In the genomic region with DNA sequence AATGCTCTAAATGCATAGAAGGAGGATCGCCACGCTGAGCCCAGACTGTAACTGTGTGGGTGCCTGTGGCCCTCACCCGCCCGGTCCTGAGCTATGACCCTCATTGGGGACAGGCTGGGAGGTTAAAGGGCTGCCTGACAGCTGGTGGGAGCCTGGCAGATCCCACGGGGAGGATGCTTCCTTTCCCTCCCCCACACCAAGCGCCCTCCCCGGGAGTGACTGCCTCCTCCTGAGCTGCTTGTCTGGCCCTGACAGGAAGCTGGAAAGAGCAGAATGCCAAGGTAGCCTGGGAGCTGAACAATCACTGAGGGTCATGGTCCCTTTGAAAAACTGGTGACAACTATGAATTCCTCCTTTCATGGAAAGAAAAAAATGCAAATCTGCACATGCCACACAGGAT, we compare ENCODE assay signal across 18 mouse cellular contexts. TPM values are rescaled to one million over a fixed set of nuclear protein-coding genes. Genes with fewer than 3 reads are reported as not detected.
DNase-seq lines count a peak whose midpoint lies in the region; ATAC-seq lines count a peak whose summit lies in the region.
"Had no signal": no experiment of that assay in that cellular context is flagged by ENCODE, and none has a peak within 500 bp of the region (broad histone marks: within the 10 kb centered on the region; RNA-seq: fewer than 3 reads in every experiment).

No protein-coding gene starts in this region.

- no peaks in the 10 kb centered on the region for H3K9me3 ChIP-seq in hindbrain, embryonic 16.5 days (ENCODE audit: control insufficient read depth, low read length)
- no peaks in the 10 kb centered on the region for H3K9me3 ChIP-seq in forebrain, embryonic 15.5 days
- H3K9me3 ChIP-seq: embryonic facial prominence, embryonic 12.5 days; liver, embryonic 13.5 days; megakaryocyte, embryonic 14.5 days had no signal

- 9% methylated on average over 6 of the region's 7 CpGs for WGBS in hindbrain, embryonic 16.5 days
- WGBS in forebrain, embryonic 15.5 days: 30% methylated on average over 7 of the region's 7 CpGs

- peaks cover 17% of the 10 kb centered on the region for H3K4me1 ChIP-seq in hindbrain, embryonic 16.5 days (ENCODE audit: control insufficient read depth, insufficient read depth, low read depth, low read length)
- H3K4me1 ChIP-seq in forebrain, embryonic 15.5 days: peaks cover 20% of the 10 kb centered on the region
- H3K4me1 ChIP-seq: megakaryocyte, embryonic 14.5 days had no signal

- no peak for ATAC-seq in hindbrain, embryonic 16.5 days
- ATAC-seq in forebrain, embryonic 15.5 days (replicated peaks): no peak
- no peak for ATAC-seq in erythroid progenitor cell, adult 5-6 weeks (replicated peaks; ENCODE audit: low FRiP score, poor library complexity, severe bottlenecking)
- ATAC-seq: intestine, postnatal 0 days; Patski had no signal

- H3K36me3 ChIP-seq in hindbrain, embryonic 16.5 days (ENCODE audit: control insufficient read depth, insufficient read depth, low read length): no peaks in the 10 kb centered on the region
- no peaks in the 10 kb centered on the region for H3K36me3 ChIP-seq in forebrain, embryonic 15.5 days
- H3K36me3 ChIP-seq: liver, embryonic 13.5 days had no signal

- DNase-seq in heart, postnatal 4 days: peak; percentile 12
- no peak for DNase-seq in heart, adult 8-10 months (ENCODE audit: low spot score)
- DNase-seq in lung, postnatal 14 days: peak; percentile 5
- DNase-seq in lung, postnatal 25 days (ENCODE audit: low spot score): no peak
- DNase-seq in adrenal gland, adult 8-10 months: peak; percentile 33
- DNase-seq: cerebellum, postnatal 25 days; heart, adult 18-20 months; heart, postnatal 10 days; layer of hippocampus, adult 9-11 months; liver, embryonic 13.5 days; right cerebral cortex, postnatal 14 days had no signal

- no peak overlapping the region for H3K27ac ChIP-seq in hindbrain, embryonic 16.5 days (ENCODE audit: low read depth, low read length)
- no peak overlapping the region for H3K27ac ChIP-seq in forebrain, embryonic 15.5 days (replicated peaks)
- H3K27ac ChIP-seq: embryonic facial prominence, embryonic 12.5 days; liver, embryonic 13.5 days had no signal

- H3K4me3 ChIP-seq in hindbrain, embryonic 16.5 days (ENCODE audit: low read length): no peak overlapping the region
- no peak overlapping the region for H3K4me3 ChIP-seq in forebrain, embryonic 15.5 days
- H3K4me3 ChIP-seq: embryonic facial prominence, embryonic 12.5 days; liver, embryonic 13.5 days; megakaryocyte, embryonic 14.5 days had no signal

- H3K4me2 ChIP-seq in hindbrain, embryonic 16.5 days (ENCODE audit: low read length): no peak overlapping the region; the same call in 1 of the 2 replicates
- no peak overlapping the region for H3K4me2 ChIP-seq in forebrain, embryonic 15.5 days (replicated peaks)
- H3K4me2 ChIP-seq: embryonic facial prominence, embryonic 12.5 days; liver, embryonic 13.5 days had no signal

- no peaks in the 10 kb centered on the region for H3K27me3 ChIP-seq in hindbrain, embryonic 16.5 days (replicated peaks; ENCODE audit: control insufficient read depth, insufficient read depth, low read length)
- H3K27me3 ChIP-seq in forebrain, embryonic 15.5 days: peaks cover 4% of the 10 kb centered on the region; the same call in 1 of the 2 replicates
- H3K27me3 ChIP-seq: liver, embryonic 13.5 days; megakaryocyte, embryonic 14.5 days; Patski had no signal

- H3K9ac ChIP-seq in hindbrain, embryonic 16.5 days (ENCODE audit: low read depth, low read length): peak overlapping the region; percentile 44
- no peak overlapping the region for H3K9ac ChIP-seq in forebrain, embryonic 15.5 days (replicated peaks)
- H3K9ac ChIP-seq: embryonic facial prominence, embryonic 12.5 days; liver, embryonic 13.5 days had no signal

RNA-seq across cellular contexts. Expression of gene Skor1, which starts 38.5 kb away (rescaled TPM):
- under 1 TPM; 0.10 to 0.23 TPM for total RNA-seq in heart, postnatal 4 days (2021)
- total RNA-seq in heart, adult 8-10 months (2022): under 1 TPM in 3 of 4 experiments, not detected in 1; 0.08 to 0.20 (median 0.12) TPM
- total RNA-seq in adrenal gland, adult 8-10 months (2022): under 1 TPM; 0.06 to 0.18 (median 0.12) TPM
- 10.8 and 11.8 TPM in 2 replicates for polyA plus RNA-seq in hindbrain, embryonic 16.5 days (2015; fragmentation: Nextera tagmentation; extraction: Ambion mirVana)
- polyA plus RNA-seq in forebrain, embryonic 15.5 days (2015; fragmentation: Nextera tagmentation; extraction: Ambion mirVana): 0.36 and 0.61 TPM in 2 replicates
- not detected in 2 replicates for total RNA-seq in erythroid progenitor cell, adult 5-6 weeks (2015; ENCODE audit: low replicate concordance)
- total RNA-seq in erythroid progenitor cell, adult 5-6 weeks (2017; ENCODE audit: low replicate concordance): not detected in 2 replicates
- total RNA-seq: heart, adult 18-20 months had no signal
- polyA plus RNA-seq: intestine, postnatal 0 days; liver, embryonic 13.5 days had no signal

Comparison
In these comparisons a context has a peak if more than half of its experiments do, and no peak if none do; other contexts are left out.
1. DNase-seq: peak in heart, postnatal 4 days (single experiment), lung, postnatal 14 days (single experiment) and adrenal gland, adult 8-10 months (single experiment); none in heart, adult 8-10 months (single experiment) and lung, postnatal 25 days (single experiment).